Mouse (Mus musculus) small intestine, adult 2 months (tissue): Measurements from ENCODE around the gene Adamtsl5.

Source experiments
- CTCF ChIP-seq: fragments of 200-500 bp; IDR thresholded peaks from 2 replicates; pipeline ENCODE4 v1.5.1; 2012; ENCODE audit warnings: low read depth, mild to moderate bottlenecking, control low read depth, inconsistent platforms, low read length, moderate library complexity, mixed read lengths; ENCODE audit not compliant: insufficient replicate concordance, insufficient read length; ENCODE audit errors: extremely low read depth
- POLR2A ChIP-seq: fragments of 200-500 bp; IDR thresholded peaks from 2 replicates; pipeline ENCODE4 v1.6.1; 2012; ENCODE audit warnings: low read depth, mild to moderate bottlenecking, control low read depth, inconsistent platforms, low read length, moderate library complexity

DNA sequence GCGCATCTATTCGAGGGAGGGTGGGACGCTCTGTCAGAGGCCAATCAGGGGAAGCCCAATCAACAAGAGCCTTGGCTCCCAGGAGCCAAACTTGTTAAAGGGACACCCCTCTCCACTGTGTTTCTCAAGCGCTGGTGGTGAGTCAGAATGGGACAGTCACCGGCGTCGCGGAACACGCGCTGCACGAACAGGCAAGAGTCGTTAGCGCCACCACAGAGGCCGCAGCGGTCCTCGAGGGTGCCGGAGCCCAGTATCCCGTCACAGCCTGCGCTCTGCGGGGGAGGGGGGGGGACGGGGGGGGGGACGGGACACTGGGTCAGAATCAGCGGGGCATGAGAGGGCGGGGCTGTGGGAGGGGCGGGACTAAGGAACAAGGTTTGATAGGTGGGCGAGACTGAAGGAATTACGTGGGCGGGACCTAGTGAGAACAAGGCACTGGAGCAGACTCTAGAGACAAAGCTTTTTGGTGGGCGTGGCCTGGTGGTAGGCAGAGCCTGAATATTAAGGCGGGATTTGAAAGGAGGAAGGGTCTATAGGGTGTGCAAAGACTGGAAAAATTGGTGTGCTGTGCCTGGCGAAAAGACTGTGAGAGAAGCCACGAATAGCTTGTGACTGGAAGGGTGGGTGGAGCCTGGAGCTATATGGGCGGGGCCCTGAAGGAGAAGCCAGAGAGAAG lies 5.3 kb downstream of the Adamtsl5 start:
- TF ChIP-seq POLR2A (no peak), CTCF (no peak)
